Comparison of ENCODE assay signal across 28 mouse cellular contexts in the genomic region with DNA sequence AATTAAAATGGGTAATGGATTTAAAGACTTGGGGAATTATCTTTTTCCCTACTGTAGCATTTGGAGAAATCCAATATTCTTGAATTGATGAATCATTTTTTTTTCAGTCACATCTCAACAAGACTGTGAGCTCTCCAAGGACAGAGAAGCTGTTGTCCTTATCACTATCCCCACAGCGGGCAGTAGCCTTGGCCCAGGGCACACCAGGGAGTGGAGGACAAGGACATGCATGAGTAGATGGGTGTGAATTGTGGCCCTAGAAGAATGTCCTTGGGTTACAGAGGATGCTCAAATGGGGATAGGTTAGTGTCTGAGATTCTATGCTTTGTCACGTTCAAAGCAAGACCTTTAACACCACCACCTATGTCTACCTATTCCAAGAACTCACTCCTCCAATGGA.
"Had no signal": no experiment of that assay in that cellular context is flagged by ENCODE, and none has a peak within 500 bp of the region (broad histone marks: within the 10 kb centered on the region; RNA-seq: fewer than 3 reads in every experiment).

No protein-coding gene starts in this region.

- H3K9me3 ChIP-seq: heart, embryonic 13.5 days; heart, embryonic 15.5 days; hindbrain, embryonic 13.5 days; hindbrain, embryonic 15.5 days; intestine, embryonic 15.5 days; limb, embryonic 10.5 days; limb, embryonic 12.5 days; liver, embryonic 13.5 days; liver, embryonic 15.5 days had no signal

- H3K4me2 ChIP-seq: heart, embryonic 11.5 days; heart, embryonic 13.5 days; heart, embryonic 15.5 days; hindbrain, embryonic 13.5 days; hindbrain, embryonic 15.5 days; intestine, embryonic 15.5 days; limb, embryonic 12.5 days; liver, embryonic 11.5 days; liver, embryonic 13.5 days; liver, embryonic 15.5 days had no signal

- H3K9ac ChIP-seq: heart, embryonic 13.5 days; heart, embryonic 15.5 days; hindbrain, embryonic 13.5 days; hindbrain, embryonic 15.5 days; intestine, embryonic 15.5 days; limb, embryonic 12.5 days; liver, embryonic 13.5 days; liver, embryonic 15.5 days; liver, postnatal 0 days had no signal

- H3K27me3 ChIP-seq: heart, embryonic 13.5 days; heart, embryonic 15.5 days; hindbrain, embryonic 13.5 days; hindbrain, embryonic 15.5 days; intestine, embryonic 15.5 days; limb, embryonic 12.5 days; liver, embryonic 13.5 days; liver, embryonic 15.5 days had no signal

- H3K27ac ChIP-seq: heart, adult 2 months; heart, embryonic 13.5 days; heart, embryonic 15.5 days; hindbrain, embryonic 13.5 days; hindbrain, embryonic 15.5 days; intestine, embryonic 15.5 days; left cerebral cortex, adult 2 months; limb, embryonic 10.5 days; limb, embryonic 12.5 days; liver, embryonic 13.5 days; liver, embryonic 15.5 days had no signal

- ATAC-seq: inflammation-experienced regulatory T-cells, adult 6 months; intestine, embryonic 15.5 days; intestine, postnatal 0 days; liver, postnatal 0 days had no signal

- H3K4me3 ChIP-seq: heart, adult 2 months; heart, embryonic 13.5 days; heart, embryonic 15.5 days; hindbrain, embryonic 13.5 days; hindbrain, embryonic 15.5 days; intestine, embryonic 15.5 days; left cerebral cortex, adult 2 months; limb, embryonic 10.5 days; limb, embryonic 12.5 days; liver, embryonic 13.5 days; liver, embryonic 15.5 days had no signal

- H3K4me1 ChIP-seq: heart, embryonic 13.5 days; heart, embryonic 15.5 days; hindbrain, embryonic 13.5 days; hindbrain, embryonic 15.5 days; intestine, embryonic 15.5 days; limb, embryonic 10.5 days; limb, embryonic 12.5 days; liver, embryonic 13.5 days; liver, embryonic 15.5 days had no signal

- H3K36me3 ChIP-seq: heart, embryonic 13.5 days; heart, embryonic 15.5 days; hindbrain, embryonic 13.5 days; hindbrain, embryonic 15.5 days; intestine, embryonic 15.5 days; limb, embryonic 10.5 days; limb, embryonic 12.5 days; liver, embryonic 13.5 days; liver, embryonic 15.5 days had no signal

- DNase-seq: gastrocnemius, postnatal 14 days; gastrocnemius, postnatal 36 days; heart, adult 11 months; heart, adult 2 months; heart, postnatal 14 days; heart, postnatal 36 days; kidney, adult 18-20 months; kidney, adult 8-10 months; kidney, postnatal 10 days; kidney, postnatal 25 days; kidney, postnatal 4 days; layer of hippocampus, adult 9-11 months; liver; liver, embryonic 13.5 days; liver, postnatal 0 days had no signal
